Mouse (Mus musculus) spleen, embryonic (tissue): ENCODE measurements around the gene Rasgef1b.

Experiments used
- CTCF ChIA-PET: fragments of 350-600 bp; sonication (Branson Sonifier 250); formaldehyde crosslinking; loops from one replicate; lab custom pipeline; 2022; lab: Charles Lee

Gene Rasgef1b

DNA sequence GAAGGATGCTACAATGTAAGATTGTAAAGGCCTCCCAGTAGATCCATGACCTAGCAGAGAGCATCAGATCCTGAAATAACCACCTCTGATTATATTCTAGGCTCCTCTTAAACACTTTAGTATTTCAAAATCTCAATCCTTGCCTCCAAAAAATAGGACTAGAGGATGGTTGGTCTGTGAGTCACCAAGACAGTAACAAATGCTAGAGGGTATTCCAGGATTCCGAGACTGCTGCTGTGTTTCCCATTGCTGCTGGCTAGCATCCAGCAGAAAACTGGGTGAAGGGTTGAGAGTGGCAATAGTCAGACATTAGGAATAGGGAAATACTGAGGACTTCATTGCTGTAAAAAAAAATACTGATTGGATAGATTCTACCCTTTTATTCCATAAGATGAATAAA, 457.3 kb downstream of the Rasgef1b start:
- CTCF ChIA-PET = interaction anchor here (1.1 kb wide), 1 partner anchor 24 kb away, joined by 6 read pairs; no protein-coding TSS in a partner anchor

DNA sequence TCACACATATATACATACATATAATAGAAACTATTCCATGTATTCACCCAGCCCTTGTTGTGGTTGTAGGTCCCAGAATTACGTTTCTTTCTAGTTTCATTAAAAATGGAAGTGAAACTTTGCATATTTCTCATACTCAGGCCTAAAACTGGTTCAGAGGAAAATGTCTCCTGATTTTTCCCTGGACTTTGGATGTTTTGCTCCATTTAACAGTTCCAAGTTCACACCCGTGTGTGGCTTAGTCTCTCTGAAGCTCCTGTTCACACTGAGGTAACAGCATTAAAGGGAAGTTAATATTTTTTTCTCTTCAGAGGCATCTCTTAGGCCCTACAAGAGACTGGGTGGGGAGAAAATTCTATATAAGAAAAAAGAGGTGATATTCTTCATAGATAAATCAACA, 459.7 kb downstream of the Rasgef1b start:
- CTCF ChIA-PET = no interaction called here

DNA sequence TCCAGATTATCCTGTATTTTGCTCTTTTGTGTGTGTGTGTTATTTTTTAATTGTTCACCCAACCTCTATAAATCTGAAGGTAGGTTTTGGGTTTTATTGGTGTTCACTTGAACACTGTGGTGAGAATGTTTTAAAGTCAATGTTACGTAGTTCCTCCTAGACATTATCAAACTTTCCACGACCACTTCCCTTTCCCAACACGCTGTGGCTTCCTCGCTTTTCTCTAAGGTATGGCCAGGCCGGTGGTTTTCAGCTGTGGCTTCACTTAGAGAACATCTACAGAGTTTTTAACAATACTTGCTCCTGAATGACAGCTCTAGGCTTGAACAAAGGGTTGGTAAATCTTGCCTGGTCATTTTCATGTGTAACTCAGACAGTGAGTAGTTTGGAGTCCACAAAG, 461.5 kb downstream of the Rasgef1b start:
- CTCF ChIA-PET = no interaction called here

DNA sequence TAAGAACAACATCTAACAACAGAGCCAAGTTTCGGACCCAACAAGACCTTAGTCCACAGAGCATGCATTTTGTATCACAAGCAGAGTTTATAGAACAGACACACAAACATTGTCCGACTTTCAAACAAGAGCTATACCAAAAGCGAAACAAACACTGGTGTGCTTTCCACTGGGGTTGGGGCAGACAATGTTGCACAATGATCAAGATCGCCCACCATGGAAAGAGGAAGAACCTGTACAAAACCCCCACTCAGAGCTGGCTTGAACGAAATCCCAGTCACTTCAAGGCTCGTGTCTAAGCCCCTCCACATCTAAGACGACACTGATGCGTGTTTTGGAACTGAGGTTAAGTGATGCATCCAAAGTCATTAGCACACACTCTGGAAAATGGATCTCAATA, 462.6 kb downstream of the Rasgef1b start:
- CTCF ChIA-PET = interaction anchor here (0.7 kb wide), 1 partner anchor 88 kb away, joined by 3 read pairs; no protein-coding TSS in a partner anchor

DNA sequence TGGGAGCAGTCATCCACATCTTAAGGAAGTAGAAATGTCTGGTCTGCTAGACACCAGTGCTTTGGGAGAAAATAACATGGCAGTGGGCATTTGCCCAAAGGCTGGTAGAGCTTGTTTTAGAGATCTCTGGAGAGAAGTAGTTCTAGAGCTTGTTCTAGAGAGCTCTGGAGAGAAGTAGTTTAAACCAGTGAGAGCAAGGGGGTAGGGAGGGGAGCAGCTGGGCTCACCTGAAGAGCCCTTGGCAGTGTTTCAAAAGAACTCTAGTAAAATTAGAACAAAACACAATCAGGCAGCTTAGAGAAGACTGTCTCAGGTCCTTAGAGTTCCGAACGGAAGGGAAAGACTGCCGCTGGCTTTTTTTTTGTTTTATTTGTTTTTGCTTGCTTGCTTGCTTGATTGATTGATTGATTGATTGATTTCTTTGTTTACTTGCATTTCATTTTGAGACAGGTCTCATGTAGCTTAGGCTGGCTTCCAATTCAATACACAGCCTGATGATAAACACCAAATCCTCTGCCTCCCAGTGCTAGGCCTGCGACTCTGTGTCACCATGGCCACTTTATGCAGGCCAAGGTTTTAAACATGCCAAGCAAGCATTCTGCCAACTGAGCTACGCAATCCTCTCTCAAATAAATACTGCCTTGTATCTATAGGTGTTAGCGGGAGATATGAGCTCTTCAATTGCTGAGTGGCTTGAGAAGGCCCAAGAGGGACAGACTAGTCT, 466.5 kb downstream of the Rasgef1b start:
- CTCF ChIA-PET = interaction anchor here (0.5 kb wide), 1 partner anchor 28 kb away, joined by 3 read pairs; no protein-coding TSS in a partner anchor

DNA sequence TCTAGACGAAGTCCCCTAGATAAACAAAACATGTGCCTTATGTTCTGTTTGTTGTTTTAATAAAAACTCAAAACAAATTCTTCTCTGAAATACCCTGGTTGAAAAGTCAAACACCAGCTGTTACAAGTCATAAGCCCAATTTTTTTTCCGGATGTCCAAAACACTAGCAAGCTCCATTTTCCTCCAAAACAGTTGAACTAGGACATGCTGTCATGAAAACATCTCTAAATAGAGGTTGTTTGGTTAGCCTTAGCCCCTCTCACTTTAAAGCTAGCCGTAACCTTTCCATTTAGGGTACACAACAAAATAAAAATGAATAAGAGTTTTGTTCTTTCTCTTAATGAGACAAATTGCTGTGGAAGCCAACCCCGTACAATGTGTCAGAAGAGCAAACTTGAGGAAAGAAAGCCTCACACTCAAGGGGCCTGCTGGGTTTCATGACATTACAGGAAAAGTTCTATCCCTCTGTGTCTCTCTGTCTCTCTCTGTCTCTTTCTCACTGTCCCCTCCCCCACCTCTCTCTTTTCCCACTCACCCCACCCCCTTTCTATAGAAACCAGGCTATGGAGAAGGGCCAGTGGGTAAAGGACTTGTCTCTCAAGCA, 467.6 kb downstream of the Rasgef1b start:
- CTCF ChIA-PET = interaction anchor here (1.1 to 1.3 kb wide), 2 partner anchors 16 to 18 kb away, joined by 3 to 4 read pairs; no protein-coding TSS in a partner anchor

DNA sequence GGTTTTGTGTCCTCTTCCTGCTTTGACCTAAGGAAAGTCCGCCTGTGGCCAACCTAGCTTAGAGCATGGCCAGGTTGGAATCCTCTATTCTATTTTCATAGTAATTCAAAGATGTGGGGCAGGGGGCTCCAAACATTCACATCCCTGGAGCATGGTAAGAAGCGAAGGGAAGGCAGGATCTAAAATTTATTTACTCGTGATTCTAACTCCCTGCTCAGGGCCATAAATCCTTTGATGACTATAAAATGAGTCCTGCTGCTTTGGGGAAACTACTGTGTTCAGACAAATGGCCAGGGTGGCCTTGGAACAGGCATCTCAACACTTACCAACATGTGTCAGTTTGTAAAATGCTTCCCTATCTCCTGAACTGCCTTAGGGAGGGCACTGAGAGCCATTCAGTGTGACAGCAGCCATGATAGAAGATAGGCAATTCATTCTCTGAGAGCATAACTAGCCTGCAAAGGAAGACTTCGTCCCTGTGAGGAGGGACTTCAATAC, 470.8 kb downstream of the Rasgef1b start:
- CTCF ChIA-PET = no interaction called here

DNA sequence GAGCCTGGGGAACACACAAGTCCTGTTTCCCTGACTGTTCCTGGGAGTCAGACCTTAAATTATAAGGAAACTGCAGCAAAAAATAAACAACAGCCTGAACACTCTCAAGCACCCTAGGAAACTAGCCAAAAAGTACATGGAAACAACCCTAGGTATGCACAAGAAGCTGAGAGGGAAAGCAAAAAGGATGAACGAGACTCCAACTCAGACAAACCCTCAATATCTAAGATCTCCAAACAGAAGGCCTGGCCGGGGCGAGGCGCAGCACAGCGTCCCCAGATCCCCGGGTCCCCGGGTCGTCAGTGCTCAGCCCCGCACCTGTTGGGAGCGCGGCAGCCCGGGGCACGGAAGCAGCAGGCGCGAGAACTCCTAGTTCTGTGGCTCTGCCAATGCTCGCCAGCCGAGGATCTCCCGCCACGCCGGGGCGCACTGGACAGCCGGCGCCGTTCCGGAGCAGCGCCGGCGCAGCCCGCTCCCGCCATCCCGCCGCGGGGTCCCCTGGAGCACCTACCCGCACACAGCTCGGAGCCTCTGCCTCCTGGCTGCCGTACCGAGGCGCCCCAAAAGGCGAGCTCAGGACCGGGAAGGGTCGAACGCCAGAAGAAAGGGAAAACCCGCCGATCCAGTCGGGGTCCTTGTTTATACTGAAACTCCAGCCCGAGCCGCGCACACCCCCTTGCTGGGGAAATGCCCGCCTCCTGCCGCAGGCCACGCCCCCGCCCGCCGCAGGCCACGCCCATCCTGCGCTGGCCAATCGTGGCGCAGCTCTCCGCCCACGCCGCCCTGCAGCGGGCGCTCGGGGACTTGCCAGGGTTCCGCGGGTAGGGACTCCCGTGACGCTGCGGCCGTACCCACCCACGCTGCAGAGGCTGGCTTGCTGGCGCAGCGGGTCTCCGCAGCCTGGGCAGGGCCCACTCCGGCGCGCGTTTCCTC, 476.4 kb downstream of the Rasgef1b start:
- CTCF ChIA-PET = interaction anchor here (0.5 to 1.7 kb wide), 2 partner anchors 117 to 785 kb away, joined by 3 to 6 read pairs; no protein-coding TSS in a partner anchor

DNA sequence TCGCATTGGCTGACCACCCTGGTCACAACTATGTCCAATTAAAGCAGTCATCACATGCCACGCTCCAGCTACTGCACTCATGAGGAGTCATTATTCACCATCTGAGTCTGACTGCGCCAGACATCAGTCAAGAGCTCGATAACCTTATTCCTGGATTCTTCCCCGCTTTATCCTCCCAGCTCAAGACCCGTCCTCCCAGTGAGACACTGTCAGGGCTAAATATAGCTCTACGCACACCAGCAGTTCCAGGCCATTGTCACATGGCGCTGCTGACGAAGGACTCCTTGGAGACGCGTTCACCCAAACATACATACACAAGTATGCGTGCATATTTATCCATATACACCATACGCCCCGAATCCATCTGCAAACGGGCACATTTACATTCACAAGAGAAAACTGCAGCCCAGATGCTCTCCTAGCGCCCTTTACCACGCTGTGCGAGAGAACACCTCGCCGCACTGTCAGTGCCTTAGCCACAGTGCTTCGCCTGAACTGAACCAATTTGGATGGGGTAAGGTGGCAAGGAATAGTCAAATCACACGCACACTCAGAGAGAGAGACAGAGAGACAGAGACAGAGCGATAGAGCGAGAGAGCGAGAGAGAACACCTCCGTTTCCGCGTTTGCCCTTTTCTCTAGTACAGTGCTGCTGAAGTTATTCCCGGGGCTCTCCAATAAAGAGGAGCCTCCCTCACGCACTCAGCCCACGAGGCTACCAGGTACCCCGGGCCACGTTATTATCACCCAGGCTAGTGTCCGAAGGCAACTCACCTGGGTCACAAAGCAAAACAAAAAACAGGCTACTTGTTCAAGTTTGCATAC, 477.3 kb downstream of the Rasgef1b start:
- CTCF ChIA-PET = interaction anchor here (0.6 to 0.8 kb wide), 3 partner anchors 30 to 328 kb away, joined by 3 read pairs; no protein-coding TSS in a partner anchor

DNA sequence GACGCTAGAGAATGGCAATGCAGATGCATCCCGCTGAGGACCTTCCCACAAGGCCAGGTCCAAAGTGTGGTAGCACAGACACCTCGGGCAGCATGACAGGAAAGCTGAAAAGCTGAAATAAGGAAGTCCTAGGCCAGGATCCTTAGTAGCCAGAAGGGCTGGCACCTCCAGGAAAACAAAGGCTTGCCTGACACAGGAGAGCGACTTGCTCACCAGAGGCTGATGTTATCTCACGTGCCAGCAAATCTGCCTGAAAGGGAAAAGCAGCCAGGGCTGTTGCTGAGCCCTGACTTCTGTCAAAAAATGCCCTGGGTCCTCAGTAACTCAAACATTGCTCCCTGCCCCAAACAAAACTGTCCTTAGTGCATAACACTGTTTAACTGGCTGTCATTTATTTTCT, 478.0 kb downstream of the Rasgef1b start:
- CTCF ChIA-PET = interaction anchor here (0.7 kb wide), 1 partner anchor 29 kb away, joined by 3 read pairs; no protein-coding TSS in a partner anchor

DNA sequence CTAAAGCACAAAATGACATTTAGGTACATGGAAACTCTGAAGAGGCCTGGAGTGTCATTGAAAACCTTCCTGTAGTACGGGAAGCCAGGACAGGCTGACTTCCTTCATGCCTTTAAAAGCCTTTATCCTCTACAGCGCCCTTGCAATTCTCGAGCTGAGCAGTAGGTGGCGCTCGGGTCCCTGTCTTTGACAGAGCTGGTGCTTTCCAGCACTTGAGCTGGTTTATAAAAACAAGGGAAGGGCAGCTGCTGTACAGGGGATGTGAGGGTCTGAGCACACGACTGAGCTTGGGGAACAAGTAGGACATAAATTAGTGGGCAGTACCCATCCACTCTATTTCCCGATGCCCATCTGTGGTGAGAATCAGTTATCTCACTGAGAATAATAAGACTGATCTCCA, 480.4 kb downstream of the Rasgef1b start:
- CTCF ChIA-PET = interaction anchor here (0.6 to 0.7 kb wide), 2 partner anchors 102 to 185 kb away, joined by 7 to 9 read pairs; no protein-coding TSS in a partner anchor

DNA sequence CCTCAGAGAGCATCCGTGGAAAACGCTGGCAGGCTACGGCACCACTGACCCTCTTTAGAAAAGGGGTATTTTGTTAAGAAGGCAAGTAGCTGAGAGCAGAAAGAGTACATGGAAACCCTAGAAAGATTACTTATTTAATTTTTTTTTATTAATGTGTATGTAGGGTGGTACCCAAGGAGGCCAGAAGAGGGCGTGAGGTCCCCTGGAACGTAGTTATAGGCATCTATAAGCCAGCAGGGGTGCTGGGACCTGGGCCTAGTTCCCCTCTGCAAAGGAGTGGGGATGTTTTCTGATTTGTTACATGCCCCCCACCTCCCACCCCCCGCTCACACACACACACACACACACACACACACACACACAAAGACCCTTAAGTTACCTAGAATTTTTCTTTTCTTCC, 480.9 kb downstream of the Rasgef1b start:
- CTCF ChIA-PET = interaction anchor here (0.6 kb wide), 1 partner anchor 331 kb away, joined by 3 read pairs; no protein-coding TSS in a partner anchor

DNA sequence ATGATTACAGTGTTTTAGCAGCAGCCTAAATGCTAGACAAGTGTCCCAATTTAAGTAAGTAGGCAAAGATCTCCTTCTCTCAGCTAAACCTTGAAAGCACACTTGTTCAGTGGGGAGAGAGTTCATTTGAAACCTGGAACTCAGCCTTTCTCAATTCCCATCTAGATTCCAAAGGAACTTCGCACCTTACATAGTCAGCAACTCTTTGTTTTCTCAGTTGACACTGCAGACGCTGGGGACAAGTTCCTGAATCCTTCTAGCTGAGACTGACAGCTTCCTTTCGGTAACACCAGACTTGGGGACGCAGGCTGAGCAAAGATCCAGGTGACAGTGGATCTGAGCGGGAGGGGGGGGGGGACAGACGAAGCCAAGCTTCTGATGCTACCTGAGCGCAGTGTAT, 481.4 kb downstream of the Rasgef1b start:
- CTCF ChIA-PET = interaction anchor here (0.6 kb wide), 2 partner anchors 11 to 331 kb away, joined by 3 to 4 read pairs; no protein-coding TSS in a partner anchor

DNA sequence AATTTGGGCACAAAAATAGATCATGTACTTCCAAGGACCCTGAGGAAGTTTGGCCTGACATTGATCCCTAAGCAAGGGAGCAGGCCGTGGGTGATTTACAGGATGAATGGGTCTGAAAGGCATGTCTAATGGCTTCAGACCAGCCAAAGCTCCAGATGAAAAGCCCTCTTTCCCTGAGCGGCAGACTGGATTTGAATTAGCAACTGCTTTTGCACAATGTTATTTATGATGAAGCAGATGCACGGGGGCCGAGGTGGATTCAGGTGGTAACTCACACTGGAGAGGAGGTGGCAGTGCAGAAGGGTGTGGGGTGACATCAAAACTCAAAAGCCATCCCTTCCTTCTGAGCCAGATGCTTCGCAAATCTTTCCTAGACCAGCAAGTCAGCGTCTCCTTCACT, 481.9 kb downstream of the Rasgef1b start:
- CTCF ChIA-PET = interaction anchor here (0.6 kb wide), 1 partner anchor 10 kb away, joined by 4 read pairs; no protein-coding TSS in a partner anchor

DNA sequence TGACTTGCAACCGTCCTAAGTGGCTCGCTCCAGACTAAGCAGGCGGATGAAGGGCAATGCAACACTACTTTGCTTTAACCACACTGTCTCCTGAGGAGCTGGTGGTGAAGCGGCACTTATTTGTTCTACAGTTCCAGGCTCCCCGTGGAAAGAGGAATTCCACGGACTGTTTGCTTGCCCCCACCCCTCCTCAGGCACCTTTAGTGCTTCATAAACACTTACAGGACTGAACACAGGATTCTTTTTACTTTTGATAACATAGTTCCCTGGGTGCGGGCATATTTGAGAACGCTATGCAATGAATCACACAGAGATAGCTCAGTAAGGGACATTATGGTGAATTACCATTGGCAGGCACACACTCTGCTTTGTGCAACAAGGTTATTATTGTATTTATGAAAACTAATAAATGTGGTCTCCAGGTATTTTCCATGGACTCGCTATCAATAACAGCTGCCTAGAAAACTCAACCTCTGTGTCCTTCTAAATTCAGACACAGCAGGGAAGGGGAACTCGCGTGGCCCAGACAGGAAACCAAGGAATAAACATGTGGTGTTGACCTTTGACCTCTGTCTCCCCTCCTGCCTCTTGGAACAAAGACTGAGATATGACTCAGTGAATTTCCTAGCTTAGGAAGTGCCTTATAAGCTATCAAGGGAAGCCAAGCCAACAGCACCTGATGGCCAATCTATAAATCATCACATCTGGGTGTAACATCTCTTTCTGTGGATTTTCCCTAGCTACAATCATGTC, 486.7 kb downstream of the Rasgef1b start:
- CTCF ChIA-PET = interaction anchor here (0.8 kb wide), 1 partner anchor 91 kb away, joined by 3 read pairs; no protein-coding TSS in a partner anchor

DNA sequence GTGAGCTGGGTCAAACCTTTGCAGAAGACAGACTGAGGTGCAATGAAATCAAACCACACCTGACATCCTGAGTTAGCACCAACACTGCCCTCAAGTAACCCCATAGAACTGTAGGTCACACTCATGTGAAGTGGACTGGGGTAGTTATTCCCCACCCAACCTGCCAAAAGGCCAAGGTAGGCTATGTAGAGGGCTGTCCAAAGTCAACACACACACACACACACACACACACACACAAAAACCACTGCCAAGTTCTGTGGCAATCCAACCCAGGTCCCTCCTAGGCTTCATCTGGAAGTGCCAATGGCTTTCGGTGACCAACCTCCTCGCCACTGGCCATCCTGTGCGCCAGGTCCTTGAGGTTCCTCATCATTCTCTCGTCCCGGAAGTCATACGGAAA, 488.4 kb downstream of the Rasgef1b start:
- CTCF ChIA-PET = no interaction called here

DNA sequence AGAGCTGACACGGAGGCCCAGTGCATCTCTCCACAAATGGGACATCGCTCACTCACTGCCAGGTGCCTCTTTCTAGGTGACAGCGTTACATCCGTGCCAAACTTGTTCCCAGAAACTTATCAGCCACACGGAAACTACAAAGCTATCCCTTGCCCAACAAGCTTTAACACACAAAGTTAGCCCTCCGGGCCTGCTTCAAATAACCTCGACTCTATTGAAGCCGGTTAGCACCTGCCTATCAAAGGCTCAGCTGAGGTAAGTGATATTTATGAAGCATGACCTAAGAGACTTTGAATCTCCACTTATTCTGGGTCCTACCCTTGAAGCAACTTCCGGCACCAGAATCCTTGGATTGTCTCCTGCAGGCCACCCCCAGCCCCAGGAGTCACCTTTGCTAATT, 489.2 kb downstream of the Rasgef1b start:
- CTCF ChIA-PET = no interaction called here

DNA sequence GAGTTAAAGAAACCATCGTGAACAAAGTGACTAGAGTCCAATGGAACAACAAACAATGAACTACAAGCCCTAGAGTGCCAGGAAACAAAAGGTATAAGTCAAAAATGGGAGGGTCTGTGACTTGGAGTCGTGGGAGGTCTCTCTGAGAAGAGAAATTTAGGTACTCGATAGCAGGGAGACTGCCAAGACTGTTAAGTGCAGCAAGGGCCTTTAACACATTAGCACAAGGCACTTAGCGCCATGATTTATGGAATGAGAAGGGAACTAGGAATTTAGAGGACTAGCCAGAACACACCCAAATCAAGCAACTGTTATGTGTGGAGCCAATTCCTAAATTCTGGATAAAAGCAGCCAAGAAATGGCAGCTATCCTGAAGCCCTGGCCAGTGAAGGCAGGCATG, 490.7 kb downstream of the Rasgef1b start:
- CTCF ChIA-PET = no interaction called here
